Mouse (Mus musculus) heart, postnatal 0 days (tissue): Measurements from ENCODE around the gene Klrg2.

ENCODE experiments used
- CTCF ChIP-seq: IDR thresholded peaks from 2 replicates; pipeline ENCODE4 v1.5.1; 2016; ENCODE audit warnings: antibody characterized with exemption, control low read depth, low read depth
- EP300 ChIP-seq: IDR thresholded peaks from 2 replicates; pipeline ENCODE4 v1.6.1; 2016; ENCODE audit warnings: antibody characterized with exemption, low read depth

DNA sequence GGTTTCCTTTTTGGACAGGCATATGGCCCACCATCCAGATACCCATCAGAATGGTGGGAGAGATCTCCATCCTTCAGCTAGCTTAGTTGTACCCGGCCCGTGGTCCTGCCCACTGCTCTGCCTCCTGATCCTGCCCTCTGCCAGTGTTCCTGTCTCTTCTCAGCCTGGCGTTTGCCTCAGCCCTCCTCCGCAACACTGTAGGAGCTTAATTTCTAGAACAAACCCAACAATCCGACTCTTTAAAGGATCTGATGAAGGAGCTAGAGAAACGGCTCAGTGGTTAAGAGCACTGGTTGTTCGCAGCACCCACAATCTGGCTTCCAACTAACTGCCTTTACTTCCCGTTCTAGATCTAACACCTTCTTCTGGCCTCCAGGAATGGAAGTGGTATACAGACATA is 2.6 kb downstream of the Klrg2 start:
- TF ChIP-seq CTCF, result no peak
- TF ChIP-seq EP300, result no peak
